13 mouse cellular contexts compared by ENCODE assay signal in genomic region chr8:45615050-45615449, GRCm38 (mm10).
DNase-seq lines count a peak whose midpoint lies in the region; ATAC-seq and TF ChIP-seq lines count a peak whose summit lies in the region.
"Had no signal": no experiment of that assay in that cellular context is flagged by ENCODE, and none has a peak within 500 bp of the region (broad histone marks: within the 10 kb centered on the region; RNA-seq: fewer than 3 reads in every experiment).

No protein-coding gene starts in this region.

- H3K79me2 ChIP-seq in heart, adult 2 months (replicated peaks; ENCODE audit: control insufficient read depth, insufficient read depth, low read length), result no peaks in the 10 kb centered on the region
- no peaks in the 10 kb centered on the region for H3K79me2 ChIP-seq in liver, adult 2 months (ENCODE audit: control insufficient read depth, insufficient read depth, low read length)

- peaks cover 1% of the 10 kb centered on the region for H3K4me1 ChIP-seq in heart, adult 2 months (ENCODE audit: control insufficient read depth, insufficient read depth, low read length)
- peaks cover 6% of the 10 kb centered on the region; the same call in 1 of the 2 replicates for H3K4me1 ChIP-seq in liver, adult 2 months (ENCODE audit: control insufficient read depth, insufficient read depth, low read length)
- H3K4me1 ChIP-seq in liver, embryonic 12.5 days, result no peaks in the 10 kb centered on the region
- peaks cover 7% of the 10 kb centered on the region; the same call in 1 of the 2 replicates for H3K4me1 ChIP-seq in intestine, embryonic 16.5 days (ENCODE audit: control insufficient read depth, insufficient read depth, low read length)
- H3K4me1 ChIP-seq: liver, embryonic 13.5 days had no signal

- no peak overlapping the region for H3K4me3 ChIP-seq in heart, adult 2 months
- H3K4me3 ChIP-seq in liver, adult 2 months (ENCODE audit: insufficient read depth, low read depth, low read length), result no peak overlapping the region
- no peak overlapping the region for H3K4me3 ChIP-seq in liver, embryonic 12.5 days
- H3K4me3 ChIP-seq in intestine, embryonic 16.5 days (ENCODE audit: low read length), result no peak overlapping the region
- H3K4me3 ChIP-seq: embryonic facial prominence, embryonic 12.5 days; liver, embryonic 13.5 days had no signal

- H3K9me3 ChIP-seq in liver, embryonic 12.5 days (replicated peaks), result no peaks in the 10 kb centered on the region
- no peaks in the 10 kb centered on the region for H3K9me3 ChIP-seq in intestine, embryonic 16.5 days (ENCODE audit: control insufficient read depth, low read length)
- H3K9me3 ChIP-seq: embryonic facial prominence, embryonic 12.5 days; liver, embryonic 13.5 days had no signal

- H3K27me3 ChIP-seq in heart, adult 2 months (ENCODE audit: control insufficient read depth, insufficient read depth, low read length), result no peaks in the 10 kb centered on the region
- no peaks in the 10 kb centered on the region for H3K27me3 ChIP-seq in liver, adult 2 months (ENCODE audit: control insufficient read depth, insufficient read depth, low read length)
- no peaks in the 10 kb centered on the region for H3K27me3 ChIP-seq in liver, embryonic 12.5 days (replicated peaks)
- no peaks in the 10 kb centered on the region for H3K27me3 ChIP-seq in intestine, embryonic 16.5 days (replicated peaks; ENCODE audit: control insufficient read depth, insufficient read depth, low read length)
- H3K27me3 ChIP-seq: embryonic facial prominence, embryonic 12.5 days; liver, embryonic 13.5 days had no signal

- H3K36me3 ChIP-seq in heart, adult 2 months (ENCODE audit: control insufficient read depth, insufficient read depth, low read length), result no peaks in the 10 kb centered on the region; the same call in 1 of the 2 replicates
- no peaks in the 10 kb centered on the region for H3K36me3 ChIP-seq in liver, adult 2 months (ENCODE audit: control insufficient read depth, insufficient read depth, low read length)
- H3K36me3 ChIP-seq in liver, embryonic 12.5 days, result no peaks in the 10 kb centered on the region
- H3K36me3 ChIP-seq in intestine, embryonic 16.5 days (ENCODE audit: control insufficient read depth, insufficient read depth, low read length), result no peaks in the 10 kb centered on the region
- H3K36me3 ChIP-seq: embryonic facial prominence, embryonic 12.5 days; liver, embryonic 13.5 days had no signal

- H3K9ac ChIP-seq in heart, adult 2 months (ENCODE audit: low read depth, low read length), result no peak overlapping the region
- H3K9ac ChIP-seq in liver, adult 2 months (ENCODE audit: low read depth, low read length), result no peak overlapping the region
- H3K9ac ChIP-seq in liver, embryonic 12.5 days, result no peak overlapping the region
- H3K9ac ChIP-seq in intestine, embryonic 16.5 days (ENCODE audit: low read depth, low read length), result no peak overlapping the region
- H3K9ac ChIP-seq: embryonic facial prominence, embryonic 12.5 days; liver, embryonic 13.5 days had no signal

- DNase-seq in heart, adult 2 months, result no peak
- no peak for DNase-seq in heart, adult 8-10 months (ENCODE audit: low spot score)
- DNase-seq in liver, adult 2 months (ENCODE audit: extremely low read depth, low read depth, low spot score), result no peak
- DNase-seq in embryo, embryonic 11 days, result peak; percentile 24
- DNase-seq in ovary, postnatal 10 days (ENCODE audit: low spot score), result no peak
- no peak for DNase-seq in thymus, postnatal 25 days
- DNase-seq: adrenal gland, postnatal 25 days; cerebellum, adult 2 months; liver, embryonic 13.5 days; thymus, postnatal 4 days had no signal

- H3K4me2 ChIP-seq in liver, embryonic 12.5 days, result no peak overlapping the region
- peak overlapping the region; percentile 17; the same call in 1 of the 2 replicates for H3K4me2 ChIP-seq in intestine, embryonic 16.5 days (ENCODE audit: low read depth, low read length)
- H3K4me2 ChIP-seq: embryonic facial prominence, embryonic 12.5 days; liver, embryonic 13.5 days had no signal

- WGBS in heart, adult 2 months, result 35% methylated on average over 9 of the region's 9 CpGs
- WGBS in liver, adult 2 months, result 47% methylated on average over 9 of the region's 9 CpGs
- WGBS in liver, embryonic 12.5 days (ENCODE audit: insufficient replicate concordance), result 12% methylated on average over 9 of the region's 9 CpGs
- 11% methylated on average over 9 of the region's 9 CpGs for WGBS in intestine, embryonic 16.5 days

- no peak for ATAC-seq in liver, embryonic 12.5 days
- peak; percentile 44 for ATAC-seq in intestine, embryonic 16.5 days

- 0 out of 2 replicates have a peak, but pooled peaks have one; percentile 5 for TF ChIP-seq CTCF in heart, adult 2 months (IDR thresholded peaks at IDR 0.05)
- TF ChIP-seq CTCF in liver, adult 2 months (IDR thresholded peaks at IDR 0.05; ENCODE audit: low read depth, low read length), result no peak

- H3K27ac ChIP-seq in heart, adult 2 months, result no peak overlapping the region
- H3K27ac ChIP-seq in liver, adult 2 months (replicated peaks; ENCODE audit: insufficient read depth, low read depth, low read length), result peak overlapping the region; percentile 1; the same call in 1 of the 2 replicates
- no peak overlapping the region for H3K27ac ChIP-seq in liver, embryonic 12.5 days
- H3K27ac ChIP-seq in intestine, embryonic 16.5 days (ENCODE audit: low read length), result no peak overlapping the region
- H3K27ac ChIP-seq: embryonic facial prominence, embryonic 12.5 days; liver, embryonic 13.5 days had no signal

- TF ChIP-seq EP300 in heart, adult 2 months (IDR thresholded peaks at IDR 0.05; ENCODE audit: insufficient read depth, low read depth, low read length), result no peak

- no peak for TF ChIP-seq POLR2A in heart, adult 2 months (IDR thresholded peaks at IDR 0.05; ENCODE audit: insufficient read depth, low read depth, low read length)
- TF ChIP-seq POLR2A in liver, adult 2 months (IDR thresholded peaks at IDR 0.05; ENCODE audit: extremely low read depth, insufficient read depth, low read length), result no peak

- intact Hi-C loops in heart, adult 2 months (cut with DNase I), result no loop called here
